Comparison of ENCODE assay signal across 7 mouse cellular contexts in genomic region chr10:8968276-8968923, GRCm38 (mm10).
DNase-seq lines count a peak whose midpoint lies in the region; ATAC-seq lines count a peak whose summit lies in the region.

No protein-coding gene starts in this region.

- H3K27me3 ChIP-seq in heart, embryonic 15.5 days = no peaks in the 10 kb centered on the region
- H3K27me3 ChIP-seq in midbrain, embryonic 16.5 days (ENCODE audit: control insufficient read depth, insufficient read depth, low read depth, low read length) = no peaks in the 10 kb centered on the region

- peak overlapping the region; percentile 24; the same call in 1 of the 2 replicates for H3K4me2 ChIP-seq in heart, embryonic 15.5 days
- no peak overlapping the region for H3K4me2 ChIP-seq in midbrain, embryonic 16.5 days (ENCODE audit: low read length)

- no peaks in the 10 kb centered on the region for H3K9me3 ChIP-seq in heart, embryonic 15.5 days (replicated peaks)
- no peaks in the 10 kb centered on the region for H3K9me3 ChIP-seq in midbrain, embryonic 16.5 days (replicated peaks; ENCODE audit: control insufficient read depth, low read length, poor library complexity, severe bottlenecking)

- H3K4me3 ChIP-seq in heart, embryonic 15.5 days = no peak overlapping the region
- no peak overlapping the region for H3K4me3 ChIP-seq in midbrain, embryonic 16.5 days (ENCODE audit: low read depth, low read length)

- peaks cover 23% of the 10 kb centered on the region for H3K4me1 ChIP-seq in heart, embryonic 15.5 days (replicated peaks)
- H3K4me1 ChIP-seq in midbrain, embryonic 16.5 days (ENCODE audit: control insufficient read depth, insufficient read depth, low read length) = peaks cover 8% of the 10 kb centered on the region

- H3K9ac ChIP-seq in heart, embryonic 15.5 days = no peak overlapping the region
- no peak overlapping the region for H3K9ac ChIP-seq in midbrain, embryonic 16.5 days (ENCODE audit: low read depth, low read length)

- peak; percentile 53 for ATAC-seq in heart, embryonic 15.5 days (replicated peaks; ENCODE audit: insufficient number of reproducible peaks, insufficient read depth, low FRiP score, low read depth)
- ATAC-seq in midbrain, embryonic 16.5 days = no peak

- no peaks in the 10 kb centered on the region for H3K36me3 ChIP-seq in heart, embryonic 15.5 days
- H3K36me3 ChIP-seq in midbrain, embryonic 16.5 days (ENCODE audit: control insufficient read depth, insufficient read depth, low read length) = no peaks in the 10 kb centered on the region

- 19% methylated on average over 8 of the region's 8 CpGs for WGBS in heart, embryonic 15.5 days
- 45% methylated on average over 8 of the region's 8 CpGs for WGBS in midbrain, embryonic 16.5 days

- H3K27ac ChIP-seq in heart, embryonic 15.5 days = peak overlapping the region; percentile 67
- 0 out of 2 replicates have a peak overlapping the region, but pooled peaks have one; percentile 10 for H3K27ac ChIP-seq in midbrain, embryonic 16.5 days (ENCODE audit: low read length)

- DNase-seq in NIH3T3 (ENCODE audit: low read depth) = peak; percentile 44
- peak; percentile 48 for DNase-seq in embryo, embryonic 11 days
- DNase-seq in kidney, postnatal 10 days = peak; percentile 71
- DNase-seq in right cerebral cortex, adult 2 months (ENCODE audit: low spot score in 2 of 2) = no peak
- DNase-seq in cerebellum, adult 8-10 months = no peak

Comparison
In these comparisons a context has a peak if more than half of its experiments do, and no peak if none do; other contexts are left out.
1. DNase-seq: peak in NIH3T3 (single experiment), embryo, embryonic 11 days (single experiment) and kidney, postnatal 10 days (single experiment); none in right cerebral cortex, adult 2 months (0 of 2) and cerebellum, adult 8-10 months (single experiment).